Mouse (Mus musculus) hindbrain, embryonic 16.5 days (tissue): ENCODE results near the gene Rpl3l. TPM values are rescaled to one million over a fixed set of nuclear protein-coding genes. Genes with fewer than 3 reads are reported as not detected.

Experiments used
- ATAC-seq: fragments of 200-750 bp; cut with Nextera tagmentation; 2 replicates; pipeline ENCODE4 v1.8.0; 2017; ENCODE audit warnings: moderate TSS enrichment, moderate library complexity
- H3K27ac ChIP-seq: fragments of 300-500 bp; sonication (generic); 2 replicates; pipeline ENCODE4 v1.5.1; 2014; ENCODE audit warnings: low read depth, mild to moderate bottlenecking, control low read depth, low read length, moderate library complexity
- H3K27me3 ChIP-seq: fragments of 300-500 bp; sonication (generic); replicated peaks from 2 replicates; pipeline ENCODE4 v1.6.1; 2014; ENCODE audit warnings: low read length; ENCODE audit not compliant: control insufficient read depth, insufficient read depth
- H3K36me3 ChIP-seq: fragments of 300-500 bp; sonication (generic); 2 replicates; pipeline ENCODE4 v1.6.1; 2014; ENCODE audit warnings: mild to moderate bottlenecking, low read length, moderate library complexity, mixed read lengths; ENCODE audit not compliant: control insufficient read depth, insufficient read depth
- H3K4me1 ChIP-seq: fragments of 300-500 bp; sonication (generic); 2 replicates; pipeline ENCODE4 v1.6.1; 2014; ENCODE audit warnings: low read depth, low read length; ENCODE audit not compliant: control insufficient read depth, insufficient read depth
- H3K4me2 ChIP-seq: fragments of 300-500 bp; sonication (generic); 2 replicates; pipeline ENCODE4 v1.6.1; 2014; ENCODE audit warnings: mild to moderate bottlenecking, low read length, control low read depth, moderate library complexity
- H3K4me3 ChIP-seq: fragments of 300-500 bp; sonication (generic); 2 replicates; pipeline ENCODE4 v1.5.1; 2014; ENCODE audit warnings: mild to moderate bottlenecking, low read length, control low read depth, moderate library complexity
- H3K9ac ChIP-seq: fragments of 300-500 bp; sonication (generic); 2 replicates; pipeline ENCODE4 v1.6.1; 2014; ENCODE audit warnings: low read depth, mild to moderate bottlenecking, control low read depth, low read length, moderate library complexity
- H3K9me3 ChIP-seq: fragments of 300-500 bp; sonication (generic); 2 replicates; pipeline ENCODE4 v1.6.1; 2014; ENCODE audit warnings: mild to moderate bottlenecking, low read length, moderate library complexity; ENCODE audit not compliant: control insufficient read depth
- WGBS: fragments of 180-500 bp; shearing (Covaris S2); extraction: QIAGEN DNeasy Blood & Tissue Kit; methylation state at CpG from one replicate; pipeline ENCODE4 v1.1.7; 2014; 5-methylcytosine and 5-hydroxymethylcytosine counted together
- polyA plus RNA-seq: library from polyadenylated mRNA; unstranded; fragments of >200 nt; fragmentation: Nextera tagmentation; extraction: Ambion mirVana; gene quantifications from 2 replicates; pipeline ENCODE4 v1.2.1, GENCODE M21; 2015

Rpl3l gene
- polyA plus RNA-seq, 1 experiment from 2014 or later = not detected

- Histone ChIP-seq H3K36me3 (peaks cover 9% of the 10 kb centered on the region), H3K4me2 (peak overlapping the region; percentile 88), H3K9ac (peak overlapping the region; percentile 90), H3K27me3 (no peaks in the 10 kb centered on the region), H3K9me3 (no peaks in the 10 kb centered on the region), H3K4me1 (peaks cover 28% of the 10 kb centered on the region), H3K4me3 (peak overlapping the region; percentile 82), H3K27ac (peak overlapping the region; percentile 79)
- no peak for ATAC-seq
- WGBS = under 1% methylated on average over 15 of the region's 15 CpGs
Observed at GRCm38 (mm10) chr17:24723881-24724180, 3.8 kb upstream of the Rpl3l start.

GRCm38 (mm10) chr17:24724184-24724583 is 3.4 kb upstream of the Rpl3l start, which contains the start of gene Ndufb10:
TSS of gene Ndufb10 (minus strand) at chr17:24724478.
- Histone ChIP-seq H3K9ac (peak within 1 kb of the TSS; percentile 90), H3K36me3 (peaks cover 9% of the 10 kb centered on the region), H3K4me3 (peak within 1 kb of the TSS; percentile 82), H3K4me2 (peak within 1 kb of the TSS; percentile 88), H3K27ac (peak within 1 kb of the TSS; percentile 79), H3K4me1 (peaks cover 25% of the 10 kb centered on the region), H3K27me3 (no peaks in the 10 kb centered on the region), H3K9me3 (no peaks in the 10 kb centered on the region)
- WGBS = under 1% methylated on average over 24 of the region's 30 CpGs
- peak; percentile 72 for ATAC-seq

- Histone ChIP-seq H3K9ac (no peak overlapping the region), H3K4me3 (no peak overlapping the region), H3K27me3 (no peaks in the 10 kb centered on the region), H3K27ac (no peak overlapping the region), H3K4me2 (no peak overlapping the region), H3K9me3 (no peaks in the 10 kb centered on the region), H3K36me3 (peaks cover 9% of the 10 kb centered on the region), H3K4me1 (peaks cover 23% of the 10 kb centered on the region)
- WGBS = 65% methylated on average over 3 of the region's 3 CpGs
- ATAC-seq = no peak
Observed at GRCm38 (mm10) chr17:24725637-24726390, 1.8 kb upstream of the Rpl3l start.

- Histone ChIP-seq H3K27me3 (no peaks in the 10 kb centered on the region), H3K4me3 (no peak overlapping the region), H3K9me3 (no peaks in the 10 kb centered on the region), H3K4me1 (peaks cover 5% of the 10 kb centered on the region), H3K36me3 (no peaks in the 10 kb centered on the region), H3K9ac (no peak overlapping the region), H3K4me2 (no peak overlapping the region), H3K27ac (no peak overlapping the region)
- no peak for ATAC-seq
- WGBS = 77% methylated on average over 17 of the region's 17 CpGs
Observed at GRCm38 (mm10) chr17:24728184-24728583, 564 bp downstream of the Rpl3l start.

- Histone ChIP-seq H3K27ac (no peak overlapping the region), H3K36me3 (no peaks in the 10 kb centered on the region), H3K9me3 (no peaks in the 10 kb centered on the region), H3K4me3 (no peak overlapping the region), H3K9ac (no peak overlapping the region), H3K4me1 (no peaks in the 10 kb centered on the region), H3K27me3 (peaks cover 2% of the 10 kb centered on the region; the same call in 1 of the 2 replicates), H3K4me2 (no peak overlapping the region)
- no peak for ATAC-seq
- WGBS = 74% methylated on average over 6 of the region's 6 CpGs
Observed at GRCm38 (mm10) chr17:24729067-24729466, 1.4 kb downstream of the Rpl3l start.

GRCm38 (mm10) chr17:24730787-24731186 is 3.2 kb downstream of the Rpl3l start:
- Histone ChIP-seq H3K4me3 (no peak overlapping the region), H3K4me2 (no peak overlapping the region), H3K27ac (no peak overlapping the region), H3K27me3 (peaks cover 2% of the 10 kb centered on the region; the same call in 1 of the 2 replicates), H3K9me3 (no peaks in the 10 kb centered on the region), H3K9ac (no peak overlapping the region), H3K4me1 (0 out of 2 replicates have a peak, but pooled peaks cover 2% of the 10 kb centered on the region), H3K36me3 (no peaks in the 10 kb centered on the region)
- 79% methylated on average over 14 of the region's 14 CpGs for WGBS
- ATAC-seq = no peak

GRCm38 (mm10) chr17:24732233-24732935 is 4.8 kb downstream of the Rpl3l start:
- H3K4me1 ChIP-seq = peaks cover 12% of the 10 kb centered on the region
- no peaks in the 10 kb centered on the region for H3K9me3 ChIP-seq
- H3K9ac ChIP-seq = no peak overlapping the region
- no peak overlapping the region for H3K4me2 ChIP-seq
- peaks cover 2% of the 10 kb centered on the region; the same call in 1 of the 2 replicates for H3K27me3 ChIP-seq
- no peak overlapping the region for H3K27ac ChIP-seq
- 81% methylated on average over 12 of the region's 12 CpGs for WGBS
- no peaks in the 10 kb centered on the region for H3K36me3 ChIP-seq
- no peak overlapping the region for H3K4me3 ChIP-seq
- no peak for ATAC-seq

- no peaks in the 10 kb centered on the region for H3K36me3 ChIP-seq
- H3K4me2 ChIP-seq = no peak overlapping the region
- H3K27me3 ChIP-seq = peaks cover 2% of the 10 kb centered on the region; the same call in 1 of the 2 replicates
- peaks cover 15% of the 10 kb centered on the region for H3K4me1 ChIP-seq
- H3K9me3 ChIP-seq = no peaks in the 10 kb centered on the region
- H3K4me3 ChIP-seq = no peak overlapping the region
- no peak for ATAC-seq
- no peak overlapping the region for H3K27ac ChIP-seq
- no peak overlapping the region; the same call in 1 of the 2 replicates for H3K9ac ChIP-seq
- WGBS = 91% methylated on average over 21 of the region's 21 CpGs
Observed at GRCm38 (mm10) chr17:24733434-24734050, 5.9 kb downstream of the Rpl3l start.

- Histone ChIP-seq H3K27ac (no peak overlapping the region), H3K4me2 (no peak overlapping the region), H3K27me3 (peaks cover 2% of the 10 kb centered on the region; the same call in 1 of the 2 replicates), H3K9me3 (no peaks in the 10 kb centered on the region), H3K9ac (no peak overlapping the region), H3K4me3 (no peak overlapping the region), H3K36me3 (no peaks in the 10 kb centered on the region), H3K4me1 (peaks cover 15% of the 10 kb centered on the region)
- 85% methylated on average over 1 of the region's 1 CpGs for WGBS
- no peak for ATAC-seq
Observed at GRCm38 (mm10) chr17:24734513-24734912, 6.9 kb downstream of the Rpl3l start.
